Mouse (Mus musculus): ENCODE results near the gene Mpz.

DNA sequence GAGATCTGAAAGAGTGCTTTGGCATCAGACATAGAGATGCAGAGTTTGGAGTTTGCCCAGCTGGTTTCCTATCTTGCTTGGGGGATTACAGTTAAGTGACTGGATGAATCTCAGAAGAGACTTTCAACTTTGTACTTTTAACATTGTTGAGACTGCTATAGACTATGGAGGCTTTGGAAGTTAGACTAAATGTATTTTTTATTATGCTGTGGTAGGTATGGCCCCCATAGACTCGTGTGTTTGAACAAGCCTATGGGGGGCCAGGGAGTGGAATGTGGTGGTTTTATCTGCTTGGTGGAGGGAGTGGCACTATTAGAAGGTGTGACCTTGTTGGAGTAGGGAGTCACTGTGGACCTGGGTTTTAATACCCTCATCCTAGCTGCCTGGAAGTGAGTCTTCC lies 49.0 kb downstream of the Mpz start:
- TF ChIP-seq CTCF (conservative IDR thresholded peaks at IDR 0.05; ENCODE audit: insufficient read depth, insufficient read length, low read depth, low read length) (no peak), POLR2A (IDR thresholded peaks at IDR 0.05; ENCODE audit: low read depth, low read length) (no peak)

All from kidney, adult 2 months (tissue).